Mouse (Mus musculus) myocyte (in vitro differentiated cells): ENCODE data around the gene Misp. TPM values are rescaled to one million over a fixed set of nuclear protein-coding genes. Genes with fewer than 3 reads are reported as not detected.

Source experiments
- H3K27me3 ChIP-seq: one replicate; pipeline ENCODE4 v1.6.1; 2011; ENCODE audit not compliant: control insufficient read depth, insufficient read depth, insufficient read length
- H3K36me3 ChIP-seq: one replicate; pipeline ENCODE4 v1.6.1; 2011; ENCODE audit not compliant: control insufficient read depth, insufficient read depth
- H3K4me2 ChIP-seq: one replicate; pipeline ENCODE4 v1.6.1; 2011; ENCODE audit warnings: low read depth, control low read depth
- H3K4me3 ChIP-seq: one replicate; pipeline ENCODE4 v1.5.1; 2011; ENCODE audit warnings: mild to moderate bottlenecking, control low read depth, moderate library complexity
- H3K79me2 ChIP-seq: one replicate; pipeline ENCODE4 v1.6.1; 2011; ENCODE audit not compliant: control insufficient read depth, insufficient read depth
- H3ac ChIP-seq: one replicate; pipeline ENCODE4 v1.6.1; 2011; ENCODE audit not compliant: control insufficient read depth, insufficient read length
- CEBPB ChIP-seq: IDR thresholded peaks from 2 replicates; pipeline ENCODE4 v1.6.1; 2011; ENCODE audit warnings: mild to moderate bottlenecking, moderate library complexity; ENCODE audit not compliant: poor library complexity, insufficient read depth, severe bottlenecking
- E2F4 ChIP-seq: IDR thresholded peaks from one replicate; pipeline ENCODE4 v1.6.1; 2011; ENCODE audit warnings: mild to moderate bottlenecking, control low read depth, moderate library complexity; ENCODE audit not compliant: insufficient read depth
- MAX ChIP-seq: IDR thresholded peaks from one replicate; pipeline ENCODE4 v1.6.1; 2011; ENCODE audit warnings: low read depth, mild to moderate bottlenecking, control low read depth
- MYOD1 ChIP-seq, 3 experiments: IDR thresholded peaks; one replicate each; pipeline ENCODE4 v1.6.1; 2011; ENCODE audit warnings: control low read depth in 2 of 3, low read depth in 2 of 3, mild to moderate bottlenecking in 2 of 3, moderate library complexity in 1 of 3; ENCODE audit not compliant: insufficient read length in 2 of 3, control insufficient read depth in 1 of 3
- MYOG ChIP-seq, 3 experiments: IDR thresholded peaks; one replicate each; pipeline ENCODE4 v1.6.1; 2011; ENCODE audit warnings: control low read depth in 2 of 3, low read depth in 2 of 3, mild to moderate bottlenecking in 2 of 3; ENCODE audit not compliant: insufficient read length in 2 of 3, control insufficient read depth in 1 of 3, insufficient read depth in 1 of 3
- POLR2A ChIP-seq: IDR thresholded peaks from one replicate; pipeline ENCODE4 v1.6.1; 2011; ENCODE audit warnings: low read depth, mild to moderate bottlenecking, control low read depth, moderate library complexity; ENCODE audit not compliant: insufficient read length
- POLR2AphosphoS2 ChIP-seq: IDR thresholded peaks from one replicate; pipeline ENCODE4 v1.6.1; 2011; ENCODE audit warnings: low read depth, control low read depth; ENCODE audit not compliant: insufficient read length
- REST ChIP-seq: IDR thresholded peaks from one replicate; pipeline ENCODE4 v1.6.1; 2011; ENCODE audit warnings: mild to moderate bottlenecking, control low read depth, moderate library complexity; ENCODE audit not compliant: insufficient read depth, insufficient read length
- SRF ChIP-seq: IDR thresholded peaks from one replicate; pipeline ENCODE4 v1.6.1; 2011; ENCODE audit warnings: low read depth; ENCODE audit not compliant: control insufficient read depth, insufficient read length
- TCF12 ChIP-seq: IDR thresholded peaks from one replicate; pipeline ENCODE4 v1.6.1; 2011; ENCODE audit warnings: mild to moderate bottlenecking, control low read depth; ENCODE audit not compliant: poor library complexity, insufficient read depth, severe bottlenecking
- TCF3 ChIP-seq: IDR thresholded peaks from one replicate; pipeline ENCODE4 v1.6.1; 2011; ENCODE audit warnings: low read depth, control low read depth; ENCODE audit not compliant: insufficient read length
- USF1 ChIP-seq: IDR thresholded peaks from one replicate; pipeline ENCODE4 v1.6.1; 2011; ENCODE audit warnings: low read depth, mild to moderate bottlenecking, control low read depth, moderate library complexity
- polyA plus RNA-seq: library from polyadenylated mRNA; unstranded; fragments of >200 nt; fragmentation: generic; extraction: Trizol; gene quantifications from one replicate; pipeline ENCODE4 v1.2.1, GENCODE M21; 2012; ENCODE audit warnings: missing spikeins

Misp gene
- polyA plus RNA-seq, result 0.06 TPM

- H3K4me3 ChIP-seq, result no peak within 1 kb of the TSS
- H3K27me3 ChIP-seq, result no peaks in the 10 kb centered on the region
- H3ac ChIP-seq, result no peak within 1 kb of the TSS
- H3K36me3 ChIP-seq, result peaks cover 3% of the 10 kb centered on the region
- no peaks in the 10 kb centered on the region for H3K79me2 ChIP-seq
- no peak for TF ChIP-seq TCF12
- no peak for TF ChIP-seq MAX
- TF ChIP-seq TCF3, result no peak
- H3K4me2 ChIP-seq, result no peak within 1 kb of the TSS
Observed at GRCm38 (mm10) chr10:79820782-79821181, at the start of gene Misp. Gene Misp (plus strand): TSS chr10:79820989.

- no peak for TF ChIP-seq E2F4
- no peak for TF ChIP-seq REST
- TF ChIP-seq POLR2A, result no peak
- no peak for TF ChIP-seq MAX
- TF ChIP-seq TCF12, result no peak
- TF ChIP-seq POLR2AphosphoS2, result no peak
- no peak for TF ChIP-seq USF1
- TF ChIP-seq SRF, result no peak
- TF ChIP-seq MYOD1 (IDR thresholded peaks at IDR 0.05; ENCODE audit: control insufficient read depth in 1 of 3, insufficient read length in 2 of 3, low read depth in 2 of 3), result no peak
- TF ChIP-seq CEBPB, result no peak
- TF ChIP-seq MYOG (IDR thresholded peaks at IDR 0.05; ENCODE audit: control insufficient read depth in 1 of 3, insufficient read depth in 1 of 3, insufficient read length in 2 of 3, low read depth in 2 of 3), result no peak
- TF ChIP-seq TCF3, result no peak
- Histone ChIP-seq H3K4me3 (no peak overlapping the region), H3ac (no peak overlapping the region), H3K79me2 (no peaks in the 10 kb centered on the region), H3K4me2 (no peak overlapping the region), H3K27me3 (no peaks in the 10 kb centered on the region), H3K36me3 (no peaks in the 10 kb centered on the region)
Observed at GRCm38 (mm10) chr10:79772320-79772719, 48.5 kb upstream of the Misp start.

GRCm38 (mm10) chr10:79773208-79773607 is 47.6 kb upstream of the Misp start:
- H3ac ChIP-seq, result no peak overlapping the region
- H3K27me3 ChIP-seq, result no peaks in the 10 kb centered on the region
- H3K79me2 ChIP-seq, result no peaks in the 10 kb centered on the region
- no peak overlapping the region for H3K4me3 ChIP-seq
- H3K36me3 ChIP-seq, result no peaks in the 10 kb centered on the region
- no peak for TF ChIP-seq MAX
- no peak for TF ChIP-seq CEBPB
- TF ChIP-seq POLR2A, result no peak
- TF ChIP-seq TCF12, result no peak
- TF ChIP-seq MYOG (IDR thresholded peaks at IDR 0.05; ENCODE audit: control insufficient read depth in 1 of 3, insufficient read depth in 1 of 3, insufficient read length in 2 of 3, low read depth in 2 of 3), result no peak
- TF ChIP-seq E2F4, result no peak
- no peak for TF ChIP-seq SRF
- no peak for TF ChIP-seq REST
- TF ChIP-seq TCF3, result no peak
- H3K4me2 ChIP-seq, result no peak overlapping the region

- Histone ChIP-seq H3ac (no peak overlapping the region), H3K36me3 (no peaks in the 10 kb centered on the region), H3K79me2 (no peaks in the 10 kb centered on the region), H3K4me2 (no peak overlapping the region), H3K4me3 (no peak overlapping the region), H3K27me3 (no peaks in the 10 kb centered on the region)
- TF ChIP-seq SRF (no peak), E2F4 (no peak), CEBPB (no peak), MAX (no peak), MYOG (IDR thresholded peaks at IDR 0.05; ENCODE audit: control insufficient read depth in 1 of 3, insufficient read depth in 1 of 3, insufficient read length in 2 of 3, low read depth in 2 of 3) (no peak), REST (no peak), POLR2AphosphoS2 (no peak), MYOD1 (IDR thresholded peaks at IDR 0.05; ENCODE audit: control insufficient read depth in 1 of 3, insufficient read length in 2 of 3, low read depth in 2 of 3) (no peak), TCF3 (no peak), POLR2A (no peak), TCF12 (no peak)
Observed at GRCm38 (mm10) chr10:79774486-79775279, 46.1 kb upstream of the Misp start.

- Histone ChIP-seq H3K4me2 (peak within 1 kb of the TSS; percentile 75), H3ac (no peak within 1 kb of the TSS), H3K4me3 (peak within 1 kb of the TSS; percentile 20), H3K27me3 (no peaks in the 10 kb centered on the region), H3K79me2 (no peaks in the 10 kb centered on the region), H3K36me3 (no peaks in the 10 kb centered on the region)
- TF ChIP-seq MYOD1 (IDR thresholded peaks at IDR 0.05; ENCODE audit: control insufficient read depth in 1 of 3, insufficient read length in 2 of 3, low read depth in 2 of 3) (peak in 1 of 3 experiments; percentile 18), REST (no peak), POLR2AphosphoS2 (peak; percentile 39), POLR2A (peak; percentile 58)
Observed at GRCm38 (mm10) chr10:79777103-79777531, 43.7 kb upstream of the Misp start, which contains the start of gene Fstl3. Gene Fstl3 (plus strand): TSS chr10:79777272.
